Mouse (Mus musculus) kidney, postnatal 0 days (tissue): ENCODE results near the gene Psmc5. TPM values are rescaled to one million over a fixed set of nuclear protein-coding genes. Genes with fewer than 3 reads are reported as not detected.
A peak's percentile ranks its signal among the peaks of the same experiment; 100 is the strongest.

Experiments
- ATAC-seq: fragments of 200-750 bp; cut with Nextera tagmentation; replicated peaks from 2 replicates; pipeline ENCODE4 v1.8.0; 2017; ENCODE audit warnings: low read depth, moderate number of reproducible peaks, moderate TSS enrichment, moderate library complexity; ENCODE audit not compliant: low FRiP score
- DNase-seq: peaks from one replicate; pipeline ENCODE4 v3.0.0-alpha.2; 2016; ENCODE audit warnings: low spot score
- H3K27ac ChIP-seq: fragments of 300-500 bp; sonication (generic); 2 replicates; pipeline ENCODE4 v1.5.1; 2014; ENCODE audit warnings: mild to moderate bottlenecking
- H3K27me3 ChIP-seq: fragments of 300-500 bp; sonication (generic); 2 replicates; pipeline ENCODE4 v1.6.1; 2014; ENCODE audit warnings: low read length, mixed read lengths; ENCODE audit not compliant: insufficient read depth
- H3K36me3 ChIP-seq: fragments of 300-500 bp; sonication (generic); 2 replicates; pipeline ENCODE4 v1.6.1; 2014; ENCODE audit warnings: low read length, mixed read lengths; ENCODE audit not compliant: insufficient read depth
- H3K4me1 ChIP-seq: fragments of 300-500 bp; sonication (generic); replicated peaks from 2 replicates; pipeline ENCODE4 v1.6.1; 2014; ENCODE audit warnings: antibody characterized with exemption, low read length, mixed read lengths; ENCODE audit not compliant: insufficient read depth
- H3K4me2 ChIP-seq: fragments of 300-500 bp; sonication (generic); 2 replicates; pipeline ENCODE4 v1.6.1; 2014; ENCODE audit warnings: mild to moderate bottlenecking, low read length, moderate library complexity, mixed read lengths
- H3K4me3 ChIP-seq: fragments of 300-500 bp; sonication (generic); replicated peaks from 2 replicates; pipeline ENCODE4 v1.5.1; 2014; ENCODE audit warnings: low read depth, low read length
- H3K9ac ChIP-seq: fragments of 300-500 bp; sonication (generic); 2 replicates; pipeline ENCODE4 v1.6.1; 2014; ENCODE audit warnings: low read depth, low read length
- H3K9me3 ChIP-seq: fragments of 300-500 bp; sonication (generic); replicated peaks from 2 replicates; pipeline ENCODE4 v1.6.1; 2016; ENCODE audit warnings: low read length, inconsistent platforms, mixed read lengths
- CTCF ChIP-seq: IDR thresholded peaks from 2 replicates; pipeline ENCODE4 v1.5.1; 2016; ENCODE audit warnings: antibody characterized with exemption, low read depth, mild to moderate bottlenecking, moderate library complexity
- WGBS: fragments of 180-500 bp; shearing (Covaris S2); extraction: QIAGEN DNeasy Blood & Tissue Kit; methylation state at CpG from one replicate; pipeline ENCODE4 v1.1.7; 2014; 5-methylcytosine and 5-hydroxymethylcytosine counted together
- polyA plus RNA-seq: library from polyadenylated mRNA; unstranded; fragments of >200 nt; fragmentation: Nextera tagmentation; extraction: Ambion mirVana; gene quantifications from 2 replicates; pipeline ENCODE4 v1.2.1, GENCODE M21; 2015

The Psmc5 gene
- polyA plus RNA-seq, 1 experiment from 2014 or later: 223 TPM

GRCm38 (mm10) chr11:106290376-106290775 is 34.4 kb downstream of the Psmc5 start:
- Histone ChIP-seq H3K4me2 (no peak overlapping the region), H3K27ac (no peak overlapping the region), H3K4me1 (no peaks in the 10 kb centered on the region), H3K4me3 (no peak overlapping the region), H3K9me3 (no peaks in the 10 kb centered on the region), H3K27me3 (no peaks in the 10 kb centered on the region), H3K36me3 (no peaks in the 10 kb centered on the region), H3K9ac (no peak overlapping the region)
- 93% methylated on average over 5 of the region's 5 CpGs for WGBS
- TF ChIP-seq CTCF: no peak
- ATAC-seq (no peak), DNase-seq (no peak)

DNA sequence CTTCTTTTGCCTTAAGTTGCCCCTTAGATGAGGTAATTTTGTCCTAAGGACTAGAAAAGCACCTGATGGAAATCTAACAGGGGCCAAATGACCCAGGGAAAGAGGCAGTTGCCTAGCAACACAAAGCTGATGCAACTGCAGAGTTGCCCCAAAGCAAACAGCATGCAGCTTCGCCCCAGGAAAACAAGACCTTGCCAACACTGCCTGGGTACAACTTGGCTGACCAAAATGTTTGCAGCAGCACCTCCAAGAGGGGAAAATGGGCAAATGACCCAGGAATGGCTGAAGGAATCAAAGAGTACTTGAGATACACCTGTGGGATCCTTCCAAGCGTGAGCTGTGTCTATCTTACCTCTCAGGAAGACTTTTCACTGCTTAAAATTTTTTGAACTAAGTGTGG is 35.9 kb downstream of the Psmc5 start:
- Histone ChIP-seq H3K9ac (no peak overlapping the region), H3K9me3 (no peaks in the 10 kb centered on the region), H3K27me3 (no peaks in the 10 kb centered on the region), H3K36me3 (no peaks in the 10 kb centered on the region), H3K27ac (no peak overlapping the region), H3K4me2 (no peak overlapping the region), H3K4me3 (no peak overlapping the region), H3K4me1 (no peaks in the 10 kb centered on the region)
- WGBS: 100% methylated on average over 2 of the region's 2 CpGs
- ATAC-seq (no peak), DNase-seq (no peak)
- no peak for TF ChIP-seq CTCF

DNA sequence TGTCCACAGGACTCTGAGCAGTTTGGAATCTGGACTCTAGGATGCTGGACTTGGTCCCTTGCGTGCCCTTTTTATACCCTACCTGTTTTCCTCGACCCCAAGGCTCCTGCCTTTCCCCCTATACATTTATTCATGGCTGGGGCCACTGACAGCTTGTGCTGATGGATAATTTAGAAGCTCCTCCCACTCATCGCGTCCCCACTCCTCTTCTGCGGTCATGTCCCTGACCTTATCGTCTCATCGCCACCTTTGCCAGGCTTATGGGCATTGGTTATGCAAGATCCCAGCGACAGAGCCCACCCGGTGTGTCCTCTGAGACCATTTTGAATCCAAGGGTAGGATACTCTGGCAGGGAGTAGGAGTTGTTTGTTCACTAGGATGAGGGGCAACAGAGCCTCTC is 45.8 kb downstream of the Psmc5 start, which contains the start of gene Gh:
TSS of gene Gh (minus strand) at position 101 of the 400 bp plus-strand sequence.
- 79% methylated on average over 9 of the region's 9 CpGs for WGBS
- ATAC-seq (no peak), DNase-seq (no peak)
- no peaks in the 10 kb centered on the region for H3K27me3 ChIP-seq
- no peaks in the 10 kb centered on the region for H3K9me3 ChIP-seq
- H3K4me2 ChIP-seq: no peak within 1 kb of the TSS
- H3K27ac ChIP-seq: no peak within 1 kb of the TSS
- H3K9ac ChIP-seq: no peak within 1 kb of the TSS
- H3K36me3 ChIP-seq: no peaks in the 10 kb centered on the region
- no peak for TF ChIP-seq CTCF
- no peaks in the 10 kb centered on the region for H3K4me1 ChIP-seq
- no peak within 1 kb of the TSS for H3K4me3 ChIP-seq

DNA sequence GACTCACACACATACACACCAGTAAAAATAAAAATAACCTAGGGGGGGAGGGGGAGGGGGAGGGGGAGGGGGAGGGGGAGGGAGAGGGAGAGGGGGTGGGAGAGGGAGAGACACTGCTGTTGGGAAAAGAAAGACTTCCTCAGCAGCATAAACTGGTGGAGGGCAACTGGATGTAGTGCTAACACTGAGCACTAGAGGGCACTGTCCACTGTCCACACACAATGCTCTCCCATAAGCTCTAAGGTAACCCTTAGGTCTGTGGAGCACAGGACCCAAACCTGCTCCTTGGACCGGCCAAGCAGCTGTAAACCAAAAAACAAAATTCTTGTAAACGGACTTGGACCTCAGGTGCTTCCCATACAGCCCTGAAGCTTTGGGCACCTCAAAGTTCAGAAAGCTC is 46.7 kb downstream of the Psmc5 start:
- 3% methylated on average over 2 of the region's 2 CpGs for WGBS
- no peaks in the 10 kb centered on the region for H3K27me3 ChIP-seq
- no peaks in the 10 kb centered on the region for H3K9me3 ChIP-seq
- H3K9ac ChIP-seq: no peak overlapping the region
- H3K4me3 ChIP-seq: no peak overlapping the region
- ATAC-seq (peak; percentile 69; the same call in 1 of the 2 replicates), DNase-seq (peak; percentile 85)
- no peak overlapping the region for H3K4me2 ChIP-seq
- peak; percentile 77 for TF ChIP-seq CTCF
- H3K36me3 ChIP-seq: no peaks in the 10 kb centered on the region
- no peaks in the 10 kb centered on the region; the same call in 1 of the 2 replicates for H3K4me1 ChIP-seq
- H3K27ac ChIP-seq: no peak overlapping the region

DNA sequence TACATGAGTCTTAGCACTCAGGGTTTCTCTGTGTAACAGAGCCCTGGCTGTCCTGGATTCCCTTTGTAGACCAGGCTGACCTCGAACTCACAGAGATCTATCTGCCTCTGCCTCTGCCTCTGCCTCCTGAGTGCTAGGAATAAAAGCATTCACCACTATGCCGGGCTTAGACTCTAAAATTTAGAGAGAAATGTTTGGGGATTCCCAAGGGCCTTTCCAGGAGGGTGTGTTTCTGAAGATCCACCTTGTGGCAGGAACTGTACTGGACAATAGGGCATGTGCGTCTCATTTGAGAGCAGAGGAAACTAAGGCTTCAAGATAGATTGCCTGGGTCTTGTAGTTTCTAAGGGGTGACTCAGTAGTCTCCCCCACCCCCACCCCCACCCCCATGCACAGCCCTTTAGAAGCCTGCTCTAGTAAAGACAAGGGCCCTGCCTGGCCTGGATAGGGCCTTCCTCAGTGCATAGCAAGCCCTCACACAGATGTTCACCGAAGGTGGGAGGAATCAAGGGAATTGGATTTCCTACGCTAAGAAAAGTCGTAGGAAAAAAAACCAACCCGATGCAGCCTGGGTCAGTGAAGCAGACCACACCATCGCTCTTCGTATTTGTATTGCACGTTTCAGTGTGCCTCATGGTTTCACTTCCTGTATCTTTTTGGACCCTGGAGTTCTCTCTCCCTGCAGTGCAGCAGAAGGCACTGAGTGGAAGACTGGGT is 49.6 kb downstream of the Psmc5 start:
- H3K4me3 ChIP-seq: no peak overlapping the region
- H3K27ac ChIP-seq: 0 out of 2 replicates have a peak overlapping the region, but pooled peaks have one; percentile 8

DNA sequence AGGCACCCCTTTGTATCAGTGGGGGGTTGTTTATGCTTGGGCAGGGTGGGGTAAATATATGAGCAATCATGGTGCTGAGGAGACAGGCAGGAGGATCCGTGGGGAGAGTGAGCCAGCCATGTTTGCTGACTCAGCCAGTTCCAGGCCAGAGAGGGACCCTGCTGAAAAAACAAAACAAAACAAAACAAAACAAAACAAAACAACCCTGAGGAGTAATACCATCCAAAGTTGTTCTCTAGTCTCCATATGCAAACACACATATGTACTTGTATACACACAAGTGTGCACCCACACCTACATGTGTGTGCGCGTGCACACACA is 50.1 kb downstream of the Psmc5 start:
- H3K4me3 ChIP-seq: no peak overlapping the region
- no peak overlapping the region for H3K4me2 ChIP-seq
- no peaks in the 10 kb centered on the region for H3K36me3 ChIP-seq
- no peak overlapping the region for H3K9ac ChIP-seq
- TF ChIP-seq CTCF: no peak
- no peaks in the 10 kb centered on the region for H3K9me3 ChIP-seq
- WGBS: 76% methylated on average over 3 of the region's 3 CpGs
- H3K27me3 ChIP-seq: no peaks in the 10 kb centered on the region
- H3K27ac ChIP-seq: no peak overlapping the region
- no peak for ATAC-seq
- H3K4me1 ChIP-seq: peaks cover 6% of the 10 kb centered on the region
- DNase-seq: no peak

More for the DNA sequence above, 49.6 kb downstream of the Psmc5 start:
- no peaks in the 10 kb centered on the region for H3K9me3 ChIP-seq
- no peak overlapping the region for H3K4me2 ChIP-seq
- peaks cover 6% of the 10 kb centered on the region for H3K4me1 ChIP-seq
- peak; percentile 24 for DNase-seq
- TF ChIP-seq CTCF: no peak
- no peaks in the 10 kb centered on the region for H3K36me3 ChIP-seq
- H3K27me3 ChIP-seq: no peaks in the 10 kb centered on the region
- 47% methylated on average over 10 of the region's 10 CpGs for WGBS
- H3K9ac ChIP-seq: no peak overlapping the region
- ATAC-seq: no peak

DNA sequence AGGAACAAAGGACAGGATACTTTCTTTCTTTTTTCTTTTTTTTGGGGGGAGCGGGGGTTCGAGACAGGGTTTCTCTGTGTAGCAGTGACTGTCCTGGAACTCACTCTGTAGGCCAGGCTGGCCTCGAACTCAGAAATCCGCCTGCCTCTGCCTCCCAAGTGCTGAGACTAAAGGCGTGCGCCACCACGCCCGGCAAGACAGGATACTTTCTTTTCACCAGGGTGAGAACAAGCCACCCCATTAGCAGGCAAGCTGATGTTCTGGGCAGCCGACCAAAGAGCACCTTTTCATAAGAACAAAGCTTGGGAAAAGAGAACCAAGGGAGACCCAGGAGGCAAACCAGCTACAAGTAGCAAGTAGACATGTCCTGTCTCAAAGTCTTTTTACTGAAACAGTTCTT is 50.8 kb downstream of the Psmc5 start:
- Histone ChIP-seq H3K27me3 (no peaks in the 10 kb centered on the region), H3K36me3 (no peaks in the 10 kb centered on the region), H3K4me1 (peaks cover 6% of the 10 kb centered on the region), H3K4me3 (no peak overlapping the region), H3K27ac (no peak overlapping the region), H3K4me2 (no peak overlapping the region), H3K9me3 (no peaks in the 10 kb centered on the region), H3K9ac (no peak overlapping the region)
- WGBS: 90% methylated on average over 9 of the region's 9 CpGs
- no peak for TF ChIP-seq CTCF
- DNase-seq (no peak), ATAC-seq (no peak)
